Mouse (Mus musculus): ENCODE measurements around the gene Slc25a17. TPM values are rescaled to one million over a fixed set of nuclear protein-coding genes. Genes with fewer than 3 reads are reported as not detected.
A peak's percentile ranks its signal among the peaks of the same experiment; 100 is the strongest.

The Slc25a17 gene
- total and polyA plus RNA-seq, 2 experiments, result 30.2 to 67.8 TPM

- Histone ChIP-seq H3K27ac (replicated peaks; ENCODE audit: insufficient read depth, low read depth, low read length) (peak overlapping the region; percentile 74), H3K36me3 (ENCODE audit: control insufficient read depth, insufficient read depth, low read length) (peaks cover 22% of the 10 kb centered on the region), H3K4me1 (ENCODE audit: control insufficient read depth, insufficient read depth, low read length) (peaks cover 44% of the 10 kb centered on the region), H3K27me3 (ENCODE audit: control insufficient read depth, insufficient read depth, low read length) (no peaks in the 10 kb centered on the region), H3K79me2 (ENCODE audit: control insufficient read depth, insufficient read depth, low read length) (peaks cover 20% of the 10 kb centered on the region), H3K4me3 (ENCODE audit: insufficient read depth, low read depth, low read length) (no peak overlapping the region), H3K9ac (ENCODE audit: low read depth, low read length) (no peak overlapping the region)
- 57% methylated on average over 10 of the region's 10 CpGs for WGBS
- TF ChIP-seq CTCF (IDR thresholded peaks at IDR 0.05; ENCODE audit: low read depth, low read length), result no peak
- no peak for TF ChIP-seq POLR2A (IDR thresholded peaks at IDR 0.05; ENCODE audit: extremely low read depth, insufficient read depth, low read length)
- DNase-seq (ENCODE audit: extremely low read depth, low read depth, low spot score), result no peak
Observed at GRCm38 (mm10) chr15:81361417-81362015, 904 bp upstream of the Slc25a17 start.

GRCm38 (mm10) chr15:81361022-81361404, 401 bp upstream of the Slc25a17 start:
- Histone ChIP-seq H3K36me3 (ENCODE audit: control insufficient read depth, insufficient read depth, low read length) (peaks cover 17% of the 10 kb centered on the region), H3K9ac (ENCODE audit: low read depth, low read length) (peak overlapping the region; percentile 36), H3K4me3 (ENCODE audit: insufficient read depth, low read depth, low read length) (no peak overlapping the region), H3K79me2 (ENCODE audit: control insufficient read depth, insufficient read depth, low read length) (peaks cover 20% of the 10 kb centered on the region), H3K4me1 (ENCODE audit: control insufficient read depth, insufficient read depth, low read length) (peaks cover 41% of the 10 kb centered on the region), H3K27me3 (ENCODE audit: control insufficient read depth, insufficient read depth, low read length) (no peaks in the 10 kb centered on the region), H3K27ac (replicated peaks; ENCODE audit: insufficient read depth, low read depth, low read length) (peak overlapping the region; percentile 74)
- WGBS, result 43% methylated on average over 6 of the region's 6 CpGs
- DNase-seq (ENCODE audit: extremely low read depth, low read depth, low spot score), result no peak
- TF ChIP-seq POLR2A (IDR thresholded peaks at IDR 0.05; ENCODE audit: extremely low read depth, insufficient read depth, low read length), result no peak

- H3K36me3 ChIP-seq (ENCODE audit: control insufficient read depth, insufficient read depth, low read length), result peaks cover 11% of the 10 kb centered on the region
- peak overlapping the region; percentile 85 for H3K27ac ChIP-seq (replicated peaks; ENCODE audit: insufficient read depth, low read depth, low read length)
- WGBS, result 38% methylated on average over 5 of the region's 5 CpGs
- peaks cover 27% of the 10 kb centered on the region for H3K79me2 ChIP-seq (ENCODE audit: control insufficient read depth, insufficient read depth, low read length)
- H3K4me1 ChIP-seq (ENCODE audit: control insufficient read depth, insufficient read depth, low read length), result peaks cover 36% of the 10 kb centered on the region
- no peak for DNase-seq (ENCODE audit: extremely low read depth, low read depth, low spot score)
- TF ChIP-seq CTCF (IDR thresholded peaks at IDR 0.05; ENCODE audit: low read depth, low read length), result no peak
- no peaks in the 10 kb centered on the region for H3K27me3 ChIP-seq (ENCODE audit: control insufficient read depth, insufficient read depth, low read length)
- peak overlapping the region; percentile 76 for H3K4me3 ChIP-seq (ENCODE audit: insufficient read depth, low read depth, low read length)
- peak overlapping the region; percentile 42 for H3K9ac ChIP-seq (ENCODE audit: low read depth, low read length)
Observed at GRCm38 (mm10) chr15:81359421-81359820, 1.2 kb downstream of the Slc25a17 start.

GRCm38 (mm10) chr15:81358943-81359342, 1.7 kb downstream of the Slc25a17 start:
- Histone ChIP-seq H3K9ac (ENCODE audit: low read depth, low read length) (peak overlapping the region; percentile 69), H3K27ac (replicated peaks; ENCODE audit: insufficient read depth, low read depth, low read length) (peak overlapping the region; percentile 85), H3K4me1 (ENCODE audit: control insufficient read depth, insufficient read depth, low read length) (peaks cover 35% of the 10 kb centered on the region)

GRCm38 (mm10) chr15:81356946-81357345, 3.7 kb downstream of the Slc25a17 start:
- no peak overlapping the region for H3K27ac ChIP-seq (replicated peaks; ENCODE audit: insufficient read depth, low read depth, low read length)
- WGBS, result 60% methylated on average over 5 of the region's 5 CpGs
- H3K27me3 ChIP-seq (ENCODE audit: control insufficient read depth, insufficient read depth, low read length), result no peaks in the 10 kb centered on the region
- H3K79me2 ChIP-seq (ENCODE audit: control insufficient read depth, insufficient read depth, low read length), result peaks cover 33% of the 10 kb centered on the region
- peaks cover 6% of the 10 kb centered on the region for H3K36me3 ChIP-seq (ENCODE audit: control insufficient read depth, insufficient read depth, low read length)
- peaks cover 23% of the 10 kb centered on the region for H3K4me1 ChIP-seq (ENCODE audit: control insufficient read depth, insufficient read depth, low read length)
- no peak overlapping the region for H3K9ac ChIP-seq (ENCODE audit: low read depth, low read length)
- no peak for DNase-seq (ENCODE audit: extremely low read depth, low read depth, low spot score)
- TF ChIP-seq CTCF (IDR thresholded peaks at IDR 0.05; ENCODE audit: low read depth, low read length) (no peak), POLR2A (IDR thresholded peaks at IDR 0.05; ENCODE audit: extremely low read depth, insufficient read depth, low read length) (no peak)
- no peak overlapping the region for H3K4me3 ChIP-seq (ENCODE audit: insufficient read depth, low read depth, low read length)

More at GRCm38 (mm10) chr15:81358943-81359342, 1.7 kb downstream of the Slc25a17 start:
- TF ChIP-seq CTCF (IDR thresholded peaks at IDR 0.05; ENCODE audit: low read depth, low read length), result no peak
- H3K36me3 ChIP-seq (ENCODE audit: control insufficient read depth, insufficient read depth, low read length), result peaks cover 12% of the 10 kb centered on the region
- peak; percentile 80 for DNase-seq (ENCODE audit: extremely low read depth, low read depth, low spot score)
- peaks cover 28% of the 10 kb centered on the region for H3K79me2 ChIP-seq (ENCODE audit: control insufficient read depth, insufficient read depth, low read length)
- no peaks in the 10 kb centered on the region for H3K27me3 ChIP-seq (ENCODE audit: control insufficient read depth, insufficient read depth, low read length)
- WGBS, result 11% methylated on average over 3 of the region's 3 CpGs
- peak overlapping the region; percentile 76; the same call in 1 of the 2 replicates for H3K4me3 ChIP-seq (ENCODE audit: insufficient read depth, low read depth, low read length)

- no peak overlapping the region for H3K4me3 ChIP-seq (ENCODE audit: insufficient read depth, low read depth, low read length)
- peak; percentile 69 for DNase-seq (ENCODE audit: extremely low read depth, low read depth, low spot score)
- H3K36me3 ChIP-seq (ENCODE audit: control insufficient read depth, insufficient read depth, low read length), result peaks cover 6% of the 10 kb centered on the region
- H3K27me3 ChIP-seq (ENCODE audit: control insufficient read depth, insufficient read depth, low read length), result no peaks in the 10 kb centered on the region
- peaks cover 22% of the 10 kb centered on the region for H3K4me1 ChIP-seq (ENCODE audit: control insufficient read depth, insufficient read depth, low read length)
- peaks cover 38% of the 10 kb centered on the region for H3K79me2 ChIP-seq (ENCODE audit: control insufficient read depth, insufficient read depth, low read length)
- H3K9ac ChIP-seq (ENCODE audit: low read depth, low read length), result no peak overlapping the region
- 62% methylated on average over 3 of the region's 3 CpGs for WGBS
- H3K27ac ChIP-seq (replicated peaks; ENCODE audit: insufficient read depth, low read depth, low read length), result no peak overlapping the region
- TF ChIP-seq POLR2A (IDR thresholded peaks at IDR 0.05; ENCODE audit: extremely low read depth, insufficient read depth, low read length) (no peak), CTCF (IDR thresholded peaks at IDR 0.05; ENCODE audit: low read depth, low read length) (peak; percentile 46)
Observed at GRCm38 (mm10) chr15:81355146-81355761, 5.4 kb downstream of the Slc25a17 start.
